ENCODE assay signal across 7 mouse cellular contexts in the genomic region with DNA sequence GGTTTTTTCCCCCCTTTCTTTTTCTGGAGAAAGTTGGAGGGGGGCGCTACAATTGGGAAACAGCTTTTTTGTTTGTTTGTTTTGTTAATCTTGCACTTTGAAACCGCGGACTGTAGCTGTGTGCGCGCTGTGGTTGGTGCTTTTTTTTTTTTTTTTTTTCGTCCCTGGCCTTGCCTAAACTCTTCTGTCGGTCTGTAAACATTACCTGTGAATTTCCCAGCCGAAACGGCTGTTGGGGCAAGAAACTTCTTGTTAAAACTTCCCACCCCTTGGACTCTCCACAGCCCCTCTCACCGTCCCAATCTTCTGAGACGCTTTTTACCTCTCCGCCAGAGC. TPM values are rescaled to one million over a fixed set of nuclear protein-coding genes. Genes with fewer than 3 reads are reported as not detected.
A peak's percentile ranks its signal among the peaks of the same experiment; 100 is the strongest.
DNase-seq lines count a peak whose midpoint lies in the region; ATAC-seq and TF ChIP-seq lines count a peak whose summit lies in the region.

No protein-coding gene starts in this region.

- no peak for ATAC-seq in lung, postnatal 0 days
- ATAC-seq in forebrain, embryonic 13.5 days = no peak
- ATAC-seq in limb, embryonic 15.5 days (ENCODE audit: insufficient number of reproducible peaks, low FRiP score, low TSS enrichment, low read depth) = no peak

- H3K27ac ChIP-seq in lung, postnatal 0 days (ENCODE audit: low read length) = peak overlapping the region; percentile 96
- no peak overlapping the region for H3K27ac ChIP-seq in forebrain, embryonic 13.5 days
- peak overlapping the region; percentile 93 for H3K27ac ChIP-seq in limb, embryonic 15.5 days
- peak overlapping the region; percentile 97 for H3K27ac ChIP-seq in small intestine, adult 2 months (ENCODE audit: insufficient read depth, low read depth, low read length)

- H3K36me3 ChIP-seq in lung, postnatal 0 days (ENCODE audit: insufficient read depth, low read length) = no peaks in the 10 kb centered on the region
- no peaks in the 10 kb centered on the region for H3K36me3 ChIP-seq in forebrain, embryonic 13.5 days (ENCODE audit: poor library complexity, severe bottlenecking)
- no peaks in the 10 kb centered on the region for H3K36me3 ChIP-seq in limb, embryonic 15.5 days
- no peaks in the 10 kb centered on the region for H3K36me3 ChIP-seq in small intestine, adult 2 months (ENCODE audit: control insufficient read depth, insufficient read depth, low read length)

- H3K27me3 ChIP-seq in lung, postnatal 0 days (replicated peaks; ENCODE audit: insufficient read depth, low read length) = no peaks in the 10 kb centered on the region
- H3K27me3 ChIP-seq in forebrain, embryonic 13.5 days = peaks cover 49% of the 10 kb centered on the region
- no peaks in the 10 kb centered on the region for H3K27me3 ChIP-seq in limb, embryonic 15.5 days
- H3K27me3 ChIP-seq in small intestine, adult 2 months (ENCODE audit: control insufficient read depth, insufficient read depth, low read length) = no peaks in the 10 kb centered on the region

- TF ChIP-seq EP300 in lung, postnatal 0 days (IDR thresholded peaks at IDR 0.05) = no peak; the same call in 1 of the 2 replicates

- peak overlapping the region; percentile 86 for H3K4me3 ChIP-seq in lung, postnatal 0 days (ENCODE audit: low read depth, low read length)
- H3K4me3 ChIP-seq in forebrain, embryonic 13.5 days = peak overlapping the region; percentile 48
- peak overlapping the region; percentile 70 for H3K4me3 ChIP-seq in limb, embryonic 15.5 days
- H3K4me3 ChIP-seq in small intestine, adult 2 months (ENCODE audit: low read depth, low read length) = peak overlapping the region; percentile 98

- peak overlapping the region; percentile 94 for H3K9ac ChIP-seq in lung, postnatal 0 days (replicated peaks; ENCODE audit: low read depth)
- H3K9ac ChIP-seq in forebrain, embryonic 13.5 days = peak overlapping the region; percentile 45; the same call in 1 of the 2 replicates
- peak overlapping the region; percentile 73 for H3K9ac ChIP-seq in limb, embryonic 15.5 days

- peaks cover 21% of the 10 kb centered on the region; the same call in 1 of the 2 replicates for H3K4me1 ChIP-seq in lung, postnatal 0 days (ENCODE audit: insufficient read depth, low read depth, low read length)
- H3K4me1 ChIP-seq in forebrain, embryonic 13.5 days = peaks cover 24% of the 10 kb centered on the region
- peaks cover 63% of the 10 kb centered on the region for H3K4me1 ChIP-seq in limb, embryonic 15.5 days
- peaks cover 39% of the 10 kb centered on the region for H3K4me1 ChIP-seq in small intestine, adult 2 months (ENCODE audit: control insufficient read depth, insufficient read depth, insufficient read length, low read length)

- WGBS in lung, postnatal 0 days = 0% methylated on average over 12 of the region's 12 CpGs
- 0% methylated on average over 12 of the region's 12 CpGs for WGBS in forebrain, embryonic 13.5 days
- WGBS in limb, embryonic 15.5 days = under 1% methylated on average over 12 of the region's 12 CpGs
- WGBS in small intestine, adult 2 months = under 1% methylated on average over 12 of the region's 12 CpGs

- no peak for TF ChIP-seq POLR2A in small intestine, adult 2 months (IDR thresholded peaks at IDR 0.05; ENCODE audit: low read depth, low read length)

- DNase-seq in lung, postnatal 0 days (ENCODE audit: low spot score) = no peak
- DNase-seq in lung, postnatal 10 days = no peak
- no peak for DNase-seq in frontal cortex, postnatal 10 days (ENCODE audit: low spot score in 2 of 2)
- DNase-seq in urinary bladder, adult 18-20 months (ENCODE audit: low spot score in 2 of 2) = no peak

- TF ChIP-seq CTCF in lung, postnatal 0 days (IDR thresholded peaks at IDR 0.05) = no peak
- TF ChIP-seq CTCF in small intestine, adult 2 months (IDR thresholded peaks at IDR 0.05; ENCODE audit: extremely low read depth, insufficient read length, insufficient replicate concordance, low read depth, low read length) = no peak

- H3K4me2 ChIP-seq in lung, postnatal 0 days (replicated peaks; ENCODE audit: low read depth, low read length) = peak overlapping the region; percentile 81
- peak overlapping the region; percentile 87 for H3K4me2 ChIP-seq in forebrain, embryonic 13.5 days
- peak overlapping the region; percentile 87 for H3K4me2 ChIP-seq in limb, embryonic 15.5 days

- H3K9me3 ChIP-seq in lung, postnatal 0 days (ENCODE audit: low read length) = no peaks in the 10 kb centered on the region
- no peaks in the 10 kb centered on the region for H3K9me3 ChIP-seq in forebrain, embryonic 13.5 days (replicated peaks)
- no peaks in the 10 kb centered on the region for H3K9me3 ChIP-seq in limb, embryonic 15.5 days

RNA-seq across cellular contexts. Expression of gene Dhrs3, which starts 0.3 kb away (rescaled TPM):
- 177 and 229 TPM in 2 replicates for polyA plus RNA-seq in lung, postnatal 0 days (2015; fragmentation: Nextera tagmentation; extraction: Ambion mirVana)
- polyA plus RNA-seq in forebrain, embryonic 13.5 days (2015; fragmentation: Nextera tagmentation; extraction: Ambion mirVana) = 5.9 and 6.8 TPM in 2 replicates
- polyA plus RNA-seq in limb, embryonic 15.5 days (2015; fragmentation: Nextera tagmentation; extraction: Ambion mirVana) = 113 and 114 TPM in 2 replicates
- 30.7 and 71.2 TPM in 2 replicates for polyA plus RNA-seq in small intestine, adult 2 months (2012; rRNA removed)

Comparison
In these comparisons a context has a peak if more than half of its experiments do, and no peak if none do; other contexts are left out.
1. H3K4me3 ChIP-seq: peak in every context shown above with its lines; median percentile 98 in small intestine, adult 2 months; 86 in lung, postnatal 0 days; 70 in limb, embryonic 15.5 days; 48 in forebrain, embryonic 13.5 days.